Mouse (Mus musculus) G1E (cell line): ENCODE measurements around the gene Bglap2. TPM values are rescaled to one million over a fixed set of nuclear protein-coding genes. Genes with fewer than 3 reads are reported as not detected.

Source experiments
- ATAC-seq: 2 replicates; pipeline ENCODE4 v1.8.0; 2016; ENCODE audit warnings: mild to moderate bottlenecking; ENCODE audit not compliant: insufficient number of reproducible peaks, poor library complexity, low FRiP score, severe bottlenecking; ENCODE audit errors: extremely low read depth
- DNase-seq: peaks from one replicate; pipeline ENCODE4 v3.0.0; 2012; ENCODE audit warnings: low spot score
- H3K27me3 ChIP-seq: 2 replicates; pipeline ENCODE4 v1.6.1; 2012; ENCODE audit warnings: mild to moderate bottlenecking, low read length, inconsistent platforms; ENCODE audit not compliant: insufficient read depth
- H3K36me3 ChIP-seq: replicated peaks from 2 replicates; pipeline ENCODE3; 2012; ENCODE audit warnings: mild to moderate bottlenecking, inconsistent platforms
- H3K4me1 ChIP-seq: 2 replicates; pipeline ENCODE4 v1.6.1; 2012; ENCODE audit warnings: low read depth, low read length, inconsistent platforms, mixed read lengths; ENCODE audit not compliant: insufficient read depth
- H3K4me3 ChIP-seq: 2 replicates; pipeline ENCODE4 v1.5.1; 2012; ENCODE audit warnings: low read depth, mild to moderate bottlenecking, inconsistent platforms, low read length, moderate library complexity, mixed read lengths
- H3K9me3 ChIP-seq: replicated peaks from 2 replicates; pipeline ENCODE4 v1.6.1; 2012; ENCODE audit warnings: inconsistent platforms
- CTCF ChIP-seq: IDR thresholded peaks from 2 replicates; pipeline ENCODE4 v1.5.1; 2012; ENCODE audit warnings: low read depth, low read length, inconsistent platforms, mixed read lengths
- GATA1 ChIP-seq: IDR thresholded peaks from 2 replicates; pipeline ENCODE4 v1.6.1; 2012; ENCODE audit warnings: borderline replicate concordance, low read length, inconsistent platforms, mixed read lengths
- GATA2 ChIP-seq: IDR thresholded peaks from 2 replicates; pipeline ENCODE4 v1.6.1; 2012; ENCODE audit warnings: low read depth, low read length, inconsistent platforms, borderline replicate concordance
- POLR2AphosphoS5 ChIP-seq: IDR thresholded peaks from 2 replicates; pipeline ENCODE4 v1.6.1; 2012; ENCODE audit warnings: low read depth, low read length, inconsistent platforms; ENCODE audit not compliant: insufficient replicate concordance
- TAL1 ChIP-seq: conservative IDR thresholded peaks from 2 replicates; pipeline ENCODE4 v1.6.1; 2012; ENCODE audit warnings: low read depth, low read length, inconsistent platforms, mixed read lengths
- polyA plus RNA-seq: library from polyadenylated mRNA; stranded (reverse); fragments of >175 nt; gene quantifications from 2 replicates; pipeline ENCODE4 v1.2.3, GENCODE M21; 2012
- total RNA-seq, 2 experiments: library from RNA; stranded (forward) in 1 of 2; stranded (reverse) in 1 of 2; fragments of 200-1000 nt in 1 of 2; fragments of >200 nt in 1 of 2; fragmentation: Nextera tagmentation in 1 of 2; gene quantifications; 2 replicates each; pipeline ENCODE4 v1.2.3; 2014 to 2017

Bglap2 gene
- total and polyA plus RNA-seq, 3 experiments = not detected

DNA sequence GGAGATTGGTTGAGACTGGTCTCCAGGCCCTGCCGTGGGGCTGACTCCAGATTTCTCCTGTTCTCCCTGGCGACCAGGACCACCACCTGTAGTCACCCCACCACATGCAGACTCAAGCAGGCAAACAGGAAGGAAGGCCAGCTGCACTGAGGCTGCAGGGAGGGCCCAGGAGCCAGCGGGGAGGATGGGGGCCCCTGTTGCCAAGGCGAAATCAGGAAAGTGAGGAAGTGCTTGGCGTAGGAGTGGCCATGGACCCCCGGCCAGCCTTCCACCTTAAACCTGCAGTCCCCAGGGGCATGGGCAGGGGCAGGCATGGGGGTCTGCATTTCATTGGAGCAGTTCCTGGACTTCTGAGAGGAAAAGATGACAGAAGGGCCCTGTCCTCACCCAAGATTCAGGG lies 17.4 kb downstream of the Bglap2 start:
- no peak overlapping the region for H3K4me3 ChIP-seq
- H3K9me3 ChIP-seq = no peaks in the 10 kb centered on the region
- H3K36me3 ChIP-seq = peaks cover 80% of the 10 kb centered on the region
- ATAC-seq = no peak
- H3K27me3 ChIP-seq = peaks cover 7% of the 10 kb centered on the region; the same call in 1 of the 2 replicates
- TF ChIP-seq CTCF = no peak
- TF ChIP-seq TAL1 = no peak
- TF ChIP-seq POLR2AphosphoS5 = no peak
- no peak for TF ChIP-seq GATA2
- TF ChIP-seq GATA1 = no peak
- H3K4me1 ChIP-seq = peaks cover 41% of the 10 kb centered on the region
- DNase-seq = no peak

GRCm38 (mm10) chr3:88359989-88360388 lies 18.5 kb downstream of the Bglap2 start:
- Histone ChIP-seq H3K4me1 (peaks cover 38% of the 10 kb centered on the region), H3K36me3 (peaks cover 91% of the 10 kb centered on the region)

DNA sequence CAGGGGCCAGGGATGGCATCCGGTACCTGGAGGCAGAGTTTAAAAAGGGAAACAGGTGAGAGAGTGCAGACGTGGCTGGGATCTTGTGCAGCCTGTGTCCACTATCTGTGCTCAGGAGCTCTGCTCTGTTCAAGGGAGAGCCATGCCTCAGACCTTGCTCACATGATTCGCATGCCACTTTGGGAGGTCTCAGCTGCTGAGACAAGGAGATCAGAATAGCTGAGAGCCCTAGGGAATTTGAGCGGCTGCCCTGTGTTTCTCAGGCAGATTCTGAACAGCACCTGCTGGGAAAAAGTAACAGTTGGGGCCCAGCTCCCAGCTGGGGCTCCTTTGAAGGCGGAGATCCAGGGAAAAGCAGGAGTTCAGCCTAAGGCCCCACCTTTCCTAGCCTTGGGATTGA lies 18.9 kb downstream of the Bglap2 start:
- no peak overlapping the region for H3K4me3 ChIP-seq
- DNase-seq = no peak
- no peaks in the 10 kb centered on the region for H3K27me3 ChIP-seq
- TF ChIP-seq CTCF (no peak), GATA2 (no peak), GATA1 (no peak)
- ATAC-seq = no peak
- no peaks in the 10 kb centered on the region for H3K9me3 ChIP-seq
- peaks cover 95% of the 10 kb centered on the region for H3K36me3 ChIP-seq
- H3K4me1 ChIP-seq = peaks cover 36% of the 10 kb centered on the region

More at GRCm38 (mm10) chr3:88359989-88360388, 18.5 kb downstream of the Bglap2 start:
- TF ChIP-seq POLR2AphosphoS5 (no peak), CTCF (no peak), TAL1 (no peak), GATA2 (no peak), GATA1 (no peak)
- no peak overlapping the region for H3K4me3 ChIP-seq
- DNase-seq (no peak), ATAC-seq (no peak)
- H3K9me3 ChIP-seq = no peaks in the 10 kb centered on the region
- no peaks in the 10 kb centered on the region for H3K27me3 ChIP-seq

GRCm38 (mm10) chr3:88354396-88355165 lies 23.9 kb downstream of the Bglap2 start:
- ATAC-seq (no peak), DNase-seq (no peak)
- peaks cover 100% of the 10 kb centered on the region for H3K36me3 ChIP-seq
- no peak overlapping the region for H3K4me3 ChIP-seq
- no peaks in the 10 kb centered on the region for H3K9me3 ChIP-seq
- no peaks in the 10 kb centered on the region; the same call in 1 of the 2 replicates for H3K27me3 ChIP-seq
- TF ChIP-seq GATA2 = no peak
- TF ChIP-seq CTCF = no peak
- TF ChIP-seq POLR2AphosphoS5 = no peak
- TF ChIP-seq GATA1 = no peak
- TF ChIP-seq TAL1 = no peak
- peaks cover 3% of the 10 kb centered on the region; the same call in 1 of the 2 replicates for H3K4me1 ChIP-seq

GRCm38 (mm10) chr3:88352907-88353306 lies 25.6 kb downstream of the Bglap2 start:
- peaks cover 100% of the 10 kb centered on the region for H3K36me3 ChIP-seq

DNA sequence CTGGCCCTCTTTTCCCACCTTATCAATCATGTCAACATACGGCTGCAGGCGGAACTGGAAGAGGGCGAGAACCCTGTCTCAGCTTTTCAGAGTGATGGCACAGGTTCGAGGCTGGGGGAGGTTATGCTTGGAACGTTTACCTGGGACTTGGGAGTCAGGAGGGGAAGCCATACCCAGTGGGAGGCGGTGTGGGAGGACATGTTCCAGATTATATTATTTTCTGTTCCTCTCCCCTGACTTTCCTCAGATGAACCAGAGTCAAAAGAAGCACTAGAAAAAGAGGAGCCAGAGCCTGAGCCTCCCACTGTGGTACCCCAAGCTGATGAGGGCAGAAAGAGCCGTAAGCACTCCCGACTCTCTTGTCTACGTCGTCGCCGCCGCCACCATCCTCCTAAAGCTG lies 27.8 kb downstream of the Bglap2 start:
- peaks cover 100% of the 10 kb centered on the region for H3K36me3 ChIP-seq
- no peaks in the 10 kb centered on the region; the same call in 1 of the 2 replicates for H3K4me1 ChIP-seq
- TF ChIP-seq TAL1 (no peak), POLR2AphosphoS5 (no peak), CTCF (no peak), GATA1 (no peak), GATA2 (no peak)
- no peak overlapping the region for H3K4me3 ChIP-seq
- ATAC-seq (no peak), DNase-seq (no peak)
- H3K9me3 ChIP-seq = no peaks in the 10 kb centered on the region
- no peaks in the 10 kb centered on the region; the same call in 1 of the 2 replicates for H3K27me3 ChIP-seq

More at GRCm38 (mm10) chr3:88352907-88353306, 25.6 kb downstream of the Bglap2 start:
- H3K4me1 ChIP-seq = no peaks in the 10 kb centered on the region; the same call in 1 of the 2 replicates
- no peaks in the 10 kb centered on the region for H3K9me3 ChIP-seq
- H3K27me3 ChIP-seq = no peaks in the 10 kb centered on the region; the same call in 1 of the 2 replicates
- TF ChIP-seq GATA2 (no peak), TAL1 (no peak), CTCF (no peak)
- DNase-seq = no peak
- H3K4me3 ChIP-seq = no peak overlapping the region
- no peak for ATAC-seq

DNA sequence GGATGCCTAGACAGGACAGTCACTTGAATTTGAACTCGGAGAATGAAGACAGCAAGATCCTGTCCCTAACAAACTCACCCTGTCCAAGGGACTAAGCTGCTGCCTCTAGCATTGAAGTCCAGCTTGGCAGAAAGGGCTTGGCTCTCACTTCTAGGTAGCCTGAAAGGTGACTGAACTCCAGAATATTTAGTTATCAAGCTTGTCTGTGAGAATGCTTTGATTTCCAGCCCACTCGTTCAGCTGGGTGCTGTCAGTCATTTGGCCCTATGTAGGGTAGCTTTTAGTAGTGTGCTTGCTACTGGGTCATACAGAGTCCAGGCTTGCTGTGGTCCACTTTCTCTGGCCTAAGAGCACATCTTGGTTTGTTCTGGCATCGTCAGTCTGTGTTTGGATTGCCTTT lies 39.5 kb downstream of the Bglap2 start:
- no peak overlapping the region for H3K4me3 ChIP-seq
- DNase-seq (no peak), ATAC-seq (no peak)
- peaks cover 54% of the 10 kb centered on the region for H3K36me3 ChIP-seq
- TF ChIP-seq TAL1 (no peak), GATA2 (no peak), CTCF (no peak), GATA1 (no peak), POLR2AphosphoS5 (no peak)
- H3K4me1 ChIP-seq = peaks cover 65% of the 10 kb centered on the region
- H3K27me3 ChIP-seq = no peaks in the 10 kb centered on the region
- H3K9me3 ChIP-seq = no peaks in the 10 kb centered on the region
